Mouse (Mus musculus) ES-E14 (cell line): ENCODE measurements around the gene C2cd2l. TPM values are rescaled to one million over a fixed set of nuclear protein-coding genes. Genes with fewer than 3 reads are reported as not detected.

Experiments
- DNase-seq: peaks from one replicate; pipeline ENCODE4 v3.0.0-alpha.2; 2013; ENCODE audit warnings: low read depth, low spot score
- H3K27ac ChIP-seq: 2 replicates; pipeline ENCODE4 v1.5.1; 2012; ENCODE audit warnings: low read depth, mild to moderate bottlenecking, low read length, moderate library complexity, mixed read lengths; ENCODE audit not compliant: poor library complexity, insufficient read depth, severe bottlenecking
- H3K36me3 ChIP-seq: 2 replicates; pipeline ENCODE4 v1.6.1; 2012; ENCODE audit warnings: mild to moderate bottlenecking, low read length, moderate library complexity, mixed read lengths; ENCODE audit not compliant: control insufficient read depth, poor library complexity, insufficient read depth, severe bottlenecking
- H3K4me1 ChIP-seq, 2 experiments: fragments of 150-350 bp in 1 of 2; sonication (generic) in 1 of 2; 2 replicates each; pipeline ENCODE4 v1.6.1; 2012; ENCODE audit warnings: low read length in 2 of 2, mild to moderate bottlenecking in 1 of 2, mixed read lengths in 1 of 2; ENCODE audit not compliant: control insufficient read depth in 2 of 2, insufficient read depth in 2 of 2, poor library complexity in 1 of 2
- H3K4me3 ChIP-seq, 2 experiments: fragments of 150-350 bp in 1 of 2; sonication (generic) in 1 of 2; 2 replicates each; pipeline ENCODE4 v1.5.1; 2012; ENCODE audit warnings: low read length in 2 of 2, low read depth in 1 of 2, mild to moderate bottlenecking in 1 of 2, mixed read lengths in 1 of 2; ENCODE audit not compliant: insufficient read depth in 1 of 2, poor library complexity in 1 of 2, severe bottlenecking in 1 of 2
- H3K9ac ChIP-seq: 2 replicates; pipeline ENCODE4 v1.6.1; 2012; ENCODE audit warnings: low read depth, mild to moderate bottlenecking, low read length, mixed read lengths; ENCODE audit not compliant: poor library complexity, insufficient read depth, severe bottlenecking
- H3K9me3 ChIP-seq: fragments of 150-350 bp; sonication (generic); 2 replicates; pipeline ENCODE4 v1.6.1; 2012; ENCODE audit warnings: low read depth, mild to moderate bottlenecking, low read length; ENCODE audit not compliant: control insufficient read depth, insufficient read depth
- CHD2 ChIP-seq: IDR thresholded peaks from 2 replicates; pipeline ENCODE4 v1.6.1; 2014; ENCODE audit warnings: mild to moderate bottlenecking, low read depth, low read length, inconsistent platforms
- HCFC1 ChIP-seq: IDR thresholded peaks from 2 replicates; pipeline ENCODE4 v1.6.1; 2012; ENCODE audit warnings: low read length, inconsistent platforms, borderline replicate concordance; ENCODE audit not compliant: insufficient read depth
- MAFK ChIP-seq: IDR thresholded peaks from 2 replicates; pipeline ENCODE4 v1.6.1; 2014; ENCODE audit warnings: mild to moderate bottlenecking, low read depth, low read length, inconsistent platforms; ENCODE audit not compliant: insufficient read depth
- ZC3H11A ChIP-seq: IDR thresholded peaks from 2 replicates; pipeline ENCODE4 v1.6.1; 2012; ENCODE audit warnings: low read depth, mild to moderate bottlenecking, inconsistent platforms, low read length, borderline replicate concordance
- ZNF384 ChIP-seq: IDR thresholded peaks from 2 replicates; pipeline ENCODE4 v1.6.1; 2012; ENCODE audit warnings: low read depth, low read length, inconsistent platforms
- in situ Hi-C, 2 experiments: fragments of 600-800 bp; cut with MboI; formaldehyde crosslinking; loops; one replicate each; pipeline ENCODE4 v1.15.1; 2025; ENCODE audit warnings: low sequenced_read_pairs in 2 of 2, inconsistent platforms in 1 of 2; ENCODE audit not compliant: unreplicated experiment in 2 of 2
- total RNA-seq: library from RNA; depleted of rRNA; stranded (reverse); fragments of 300-350 nt; gene quantifications from 2 replicates; pipeline ENCODE4 v1.2.3, GENCODE M21; 2012

C2cd2l gene
- total RNA-seq, 1 experiment, result 13.9 TPM

GRCm38 (mm10) chr9:44268432-44268831 is 51.7 kb downstream of the C2cd2l start, which contains the start of gene Nlrx1:
Nlrx1 (minus strand) TSS chr9:44268599.
- Histone ChIP-seq H3K36me3 (no peaks in the 10 kb centered on the region), H3K9ac (peak within 1 kb of the TSS; percentile 74), H3K4me3 (peak within 1 kb of the TSS; percentile 71 to 76), H3K4me1 (peaks cover 0 to 2% of the 10 kb centered on the region in 2 experiments; a peak in 3 of 4 replicates), H3K27ac (no peak within 1 kb of the TSS), H3K9me3 (no peaks in the 10 kb centered on the region)
- DNase-seq, result no peak
- TF ChIP-seq CHD2, result no peak
- no peak for TF ChIP-seq HCFC1
- no peak for TF ChIP-seq ZC3H11A
- no peak for TF ChIP-seq ZNF384
- TF ChIP-seq MAFK, result no peak
- in situ Hi-C loops, result no loop called here

GRCm38 (mm10) chr9:44268027-44268360 is 52.1 kb downstream of the C2cd2l start:
- no peaks in the 10 kb centered on the region for H3K36me3 ChIP-seq
- H3K27ac ChIP-seq, result no peak overlapping the region
- TF ChIP-seq ZNF384, result no peak
- no peak for TF ChIP-seq HCFC1
- TF ChIP-seq CHD2, result no peak
- TF ChIP-seq ZC3H11A, result no peak
- no peak for TF ChIP-seq MAFK

GRCm38 (mm10) chr9:44267319-44268026 is 52.6 kb downstream of the C2cd2l start:
- TF ChIP-seq HCFC1 (no peak), ZC3H11A (no peak), ZNF384 (no peak), MAFK (no peak), CHD2 (no peak)
- Histone ChIP-seq H3K36me3 (no peaks in the 10 kb centered on the region), H3K4me1 (peaks cover 2% of the 10 kb centered on the region in 2 experiments; a peak in 3 of 4 replicates), H3K9me3 (no peaks in the 10 kb centered on the region), H3K4me3 (peak overlapping the region; percentile 71 to 76), H3K9ac (peak overlapping the region; percentile 74), H3K27ac (no peak overlapping the region)
- no peak for DNase-seq
- in situ Hi-C loops, result no loop called here

More at GRCm38 (mm10) chr9:44268027-44268360, 52.1 kb downstream of the C2cd2l start:
- in situ Hi-C loops, result no loop called here
- peak overlapping the region; percentile 74 for H3K9ac ChIP-seq
- peak overlapping the region; percentile 71 to 76 for H3K4me3 ChIP-seq
- H3K9me3 ChIP-seq, result no peaks in the 10 kb centered on the region
- DNase-seq, result peak; percentile 73
- H3K4me1 ChIP-seq, result peaks cover 0 to 2% of the 10 kb centered on the region in 2 experiments; a peak in 3 of 4 replicates

- in situ Hi-C loops, result no loop called here
- no peak for TF ChIP-seq ZC3H11A
- TF ChIP-seq MAFK, result no peak
- no peak for TF ChIP-seq HCFC1
- no peak for TF ChIP-seq ZNF384
- TF ChIP-seq CHD2, result no peak
- H3K4me1 ChIP-seq, result peaks cover 2 to 6% of the 10 kb centered on the region in 2 experiments; a peak in 3 of 4 replicates
- H3K27ac ChIP-seq, result no peak overlapping the region
- H3K9ac ChIP-seq, result no peak overlapping the region
- no peak for DNase-seq
- H3K9me3 ChIP-seq, result no peaks in the 10 kb centered on the region
- H3K4me3 ChIP-seq, result no peak overlapping the region
- H3K36me3 ChIP-seq, result no peaks in the 10 kb centered on the region
Observed at GRCm38 (mm10) chr9:44266478-44267226, 53.4 kb downstream of the C2cd2l start.
